Mouse (Mus musculus): ENCODE data around the gene Hmgb2.
A peak's percentile ranks its signal among the peaks of the same experiment; 100 is the strongest.
"Not testable (repeated sequence)": the region's sequence is repeated elsewhere in the genome, so short reads cannot be mapped to it uniquely, and the experiment has no call there.

The Hmgb2 gene

GRCm38 (mm10) chr8:57511316-57512118 lies at the start of gene Hmgb2:
Hmgb2 (plus strand) TSS chr8:57511907.
- peak; percentile 99 to 100 for DNase-seq

DNA sequence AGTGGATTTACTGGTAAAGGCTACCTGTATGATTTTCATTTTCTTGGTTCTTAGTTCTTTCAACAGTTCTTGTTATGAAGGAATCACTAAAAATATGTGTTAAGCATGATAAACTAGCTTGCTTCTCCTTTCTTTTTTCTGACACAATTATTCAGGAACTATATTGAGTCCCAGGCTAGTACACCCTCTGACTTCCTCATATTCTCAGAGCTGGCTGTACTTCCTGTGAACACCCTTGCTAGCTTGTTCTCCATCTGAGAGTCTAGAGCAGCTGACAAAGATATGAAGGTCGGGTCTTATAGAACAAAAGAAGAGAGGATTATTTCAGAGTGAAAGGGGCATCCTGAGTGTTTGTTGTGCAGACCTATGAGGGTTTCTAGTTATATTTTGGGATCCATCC lies 48.9 kb upstream of the Hmgb2 start:
- DNase-seq = no peak

DNA sequence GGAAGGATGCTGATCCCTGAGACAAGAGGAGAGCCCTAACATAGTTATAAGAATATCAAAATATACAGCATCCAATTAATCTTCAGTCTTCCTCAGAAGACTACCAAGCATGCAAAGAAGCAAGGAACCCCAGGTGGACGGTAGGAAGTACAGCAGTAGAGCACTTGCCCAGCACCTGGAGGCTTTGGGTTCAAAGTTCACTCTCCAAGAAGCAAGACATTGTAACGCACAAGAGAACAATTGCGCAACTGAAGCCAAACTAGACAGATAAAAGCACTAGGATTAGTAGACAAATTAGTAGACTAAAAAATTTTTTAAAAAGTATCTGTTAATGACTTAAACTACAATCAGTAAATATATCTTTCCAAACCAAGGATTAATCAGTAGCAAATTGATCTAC lies 48.0 kb upstream of the Hmgb2 start:
- DNase-seq = no peak

DNA sequence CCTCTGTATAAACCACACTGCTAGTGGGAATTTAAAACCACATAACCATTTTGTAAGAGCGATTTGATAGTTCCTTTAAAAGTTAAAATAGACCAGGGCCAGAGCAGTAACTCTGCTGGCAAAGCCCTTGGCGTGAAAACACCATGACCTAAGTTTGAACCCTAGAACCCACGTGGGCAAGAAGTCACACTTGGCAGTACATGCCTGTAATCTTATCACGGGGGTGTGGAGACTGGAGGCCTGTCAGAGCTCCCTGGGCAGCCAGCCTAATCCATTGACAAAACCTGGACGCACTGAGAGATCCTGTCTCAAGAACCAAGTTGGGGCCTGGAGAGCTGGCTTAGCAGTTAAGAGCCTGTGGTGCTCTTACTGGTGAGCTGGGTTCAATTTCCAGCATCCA lies 43.1 kb upstream of the Hmgb2 start:
- no peak for DNase-seq

GRCm38 (mm10) chr8:57470863-57471262 lies 40.8 kb upstream of the Hmgb2 start:
- DNase-seq = no peak

DNA sequence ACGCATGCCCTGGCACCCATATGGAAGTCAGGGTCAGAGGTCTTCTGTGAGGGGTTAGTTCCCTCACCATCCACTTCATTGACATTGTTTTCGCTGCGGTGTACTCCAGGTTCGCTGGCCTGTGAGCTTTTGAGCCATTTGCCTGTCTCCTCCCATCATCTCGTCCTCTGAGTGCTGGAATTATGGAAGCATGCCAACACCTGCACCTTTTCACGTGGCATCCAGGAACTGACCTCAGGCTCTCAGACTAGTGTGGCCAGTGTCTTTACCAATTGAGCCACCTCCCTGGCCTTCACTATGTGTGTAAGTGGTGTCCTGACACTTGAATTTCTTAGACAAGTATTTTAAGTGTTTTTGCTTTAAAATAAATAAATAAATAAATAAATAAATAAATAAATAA lies 38.0 kb upstream of the Hmgb2 start:
- no peak for DNase-seq

- no peak for DNase-seq
Measured at GRCm38 (mm10) chr8:57478406-57478805, 33.3 kb upstream of the Hmgb2 start.

DNA sequence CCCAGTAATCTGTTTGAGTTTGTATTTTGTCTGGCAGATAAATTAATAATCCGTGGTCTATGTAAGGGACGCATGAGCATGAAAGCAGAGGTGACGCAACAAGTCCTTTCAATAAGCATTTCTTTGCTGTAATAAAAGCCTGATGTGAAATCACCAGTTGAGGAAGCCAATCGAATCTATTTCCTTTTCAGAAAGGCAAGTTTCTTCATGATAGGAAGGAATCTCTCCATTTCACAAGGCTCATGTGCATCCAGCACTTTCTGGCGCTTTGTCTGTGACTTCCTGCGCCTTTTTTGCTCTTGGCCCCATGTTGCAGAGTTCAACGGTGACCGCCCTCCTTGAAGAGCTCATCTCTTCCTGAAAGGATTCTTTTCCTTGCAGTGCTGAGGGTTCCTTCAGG lies 32.0 kb upstream of the Hmgb2 start:
- DNase-seq = no peak

- no peak for DNase-seq
Measured at GRCm38 (mm10) chr8:57480606-57481005, 31.1 kb upstream of the Hmgb2 start.

DNA sequence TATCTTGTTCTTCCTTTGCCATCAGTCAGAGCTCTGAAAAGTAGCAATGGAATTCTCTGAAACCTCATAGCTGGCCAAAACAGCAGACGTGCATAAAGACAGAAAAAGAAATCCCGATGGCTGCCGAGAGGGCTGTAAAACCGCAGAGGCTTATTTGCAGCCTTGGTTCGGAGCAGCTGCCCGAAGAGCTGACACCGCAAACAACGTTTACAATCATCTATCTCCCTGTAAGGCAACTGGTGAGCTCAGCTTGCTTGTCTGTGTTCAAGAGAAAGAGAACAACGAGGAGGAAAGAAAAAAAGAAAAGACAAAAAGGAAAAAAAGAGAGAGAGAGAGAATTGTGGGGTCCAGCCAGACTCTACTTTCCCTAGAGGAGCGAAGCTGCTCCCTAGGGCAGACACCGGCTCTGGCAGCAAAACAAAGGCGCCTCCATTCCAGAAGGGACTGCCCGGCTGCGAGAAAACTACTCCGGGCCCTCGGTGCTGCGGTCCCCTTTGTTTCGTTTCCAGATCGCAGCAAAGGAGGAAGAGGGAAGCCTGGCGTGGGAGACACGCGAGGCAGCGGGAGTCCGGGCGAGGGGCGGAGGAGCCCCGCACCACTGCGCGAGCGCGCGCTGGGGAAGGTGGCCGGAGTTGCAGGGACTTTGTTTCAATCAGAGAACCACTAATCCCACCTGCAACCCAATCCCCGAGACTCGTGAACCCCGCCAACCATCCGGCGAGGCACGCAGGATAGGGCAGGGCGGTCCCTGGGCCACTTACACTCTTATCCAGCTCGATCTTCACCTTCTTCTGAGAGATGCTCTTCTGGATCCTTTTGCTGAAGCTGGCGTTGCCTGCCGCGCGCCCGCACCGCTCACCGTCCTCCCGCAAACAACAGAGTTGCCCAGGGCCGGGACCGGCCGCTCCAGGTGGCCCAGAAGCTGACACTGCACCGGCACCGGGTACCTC lies 24.9 kb upstream of the Hmgb2 start:
- DNase-seq = peak; percentile 44 to 63

GRCm38 (mm10) chr8:57487441-57488155 lies 24.1 kb upstream of the Hmgb2 start, which contains the start of gene Sap30:
Sap30 (minus strand) TSS chr8:57487860.
- peak; percentile 97 to 99 for DNase-seq

- DNase-seq = peak; percentile 73 to 74
Measured at GRCm38 (mm10) chr8:57488312-57488765, 23.4 kb upstream of the Hmgb2 start.

DNA sequence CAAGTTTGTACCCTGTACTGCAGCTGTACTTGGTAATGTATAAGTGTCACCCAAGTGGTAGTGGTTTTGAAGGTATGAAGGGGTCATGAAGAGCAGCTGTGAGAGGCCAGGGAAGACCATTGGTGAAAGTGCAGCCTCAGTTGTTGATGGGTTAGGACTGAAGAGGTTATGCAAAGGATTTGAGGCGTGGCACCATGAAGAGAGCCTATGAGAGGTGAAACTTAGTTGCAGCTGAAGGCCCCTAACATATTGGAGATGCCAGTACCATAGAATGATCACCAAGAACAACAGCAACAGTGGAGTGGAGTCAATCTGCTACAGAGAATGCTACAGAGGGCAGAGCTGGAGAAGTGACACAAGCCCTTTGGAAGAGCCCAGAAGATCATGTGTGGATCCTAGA lies 22.3 kb upstream of the Hmgb2 start:
- DNase-seq = no peak

- DNase-seq = no peak
Measured at GRCm38 (mm10) chr8:57489896-57490295, 21.8 kb upstream of the Hmgb2 start.

DNA sequence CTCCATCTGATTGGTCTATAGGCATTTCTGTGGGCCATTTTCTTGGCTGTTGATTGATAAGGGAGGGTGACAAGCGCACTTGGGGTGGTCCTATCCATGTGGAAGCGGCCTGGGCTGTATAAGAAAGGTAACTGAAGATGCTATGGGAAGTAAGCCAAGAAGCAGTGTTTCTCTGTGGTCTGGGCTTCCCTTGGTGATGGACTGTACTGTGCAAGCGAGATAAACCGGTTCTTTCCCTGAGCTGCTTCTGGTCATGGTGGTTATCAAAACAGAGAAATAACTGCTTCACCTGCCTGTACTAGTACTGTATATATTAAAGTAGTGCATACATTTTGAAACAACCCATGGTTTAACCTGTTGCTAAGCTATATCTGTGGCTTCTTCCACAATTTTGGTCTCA lies 19.8 kb upstream of the Hmgb2 start:
- DNase-seq = no peak

- DNase-seq = no peak
Measured at GRCm38 (mm10) chr8:57498494-57498846, 13.2 kb upstream of the Hmgb2 start.

DNA sequence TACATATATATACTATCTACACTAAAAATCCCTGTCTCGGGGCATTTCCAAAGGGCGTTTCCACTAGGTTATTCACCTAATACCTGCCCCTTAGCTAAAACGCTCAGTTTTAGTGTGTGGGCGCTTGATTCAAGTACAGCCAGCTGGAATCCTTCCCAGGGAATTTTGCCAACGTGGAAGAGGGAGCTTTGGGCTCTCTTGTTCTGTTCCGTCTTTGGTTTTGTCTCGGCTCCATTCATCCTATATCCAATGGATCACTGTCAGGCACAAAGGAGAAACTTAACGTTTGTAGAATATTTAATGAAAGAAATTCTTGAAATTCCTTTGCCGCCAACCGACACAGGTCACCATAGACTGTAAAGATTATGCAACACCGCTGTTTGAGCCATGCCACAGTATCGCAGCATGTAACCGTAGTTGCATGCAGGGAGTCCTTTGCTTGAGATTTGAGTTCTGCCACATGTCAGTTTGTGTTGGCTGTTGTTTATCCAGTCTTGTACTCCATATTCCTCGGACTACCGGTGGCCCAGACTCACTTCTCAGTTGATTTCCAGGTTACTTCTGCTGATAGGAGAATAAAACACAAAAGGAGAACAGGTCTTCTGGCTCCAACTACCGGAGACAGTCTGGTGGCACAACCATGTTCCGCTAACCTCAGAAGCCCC lies 12.7 kb upstream of the Hmgb2 start:
- DNase-seq = peak; percentile 81 to 86

DNA sequence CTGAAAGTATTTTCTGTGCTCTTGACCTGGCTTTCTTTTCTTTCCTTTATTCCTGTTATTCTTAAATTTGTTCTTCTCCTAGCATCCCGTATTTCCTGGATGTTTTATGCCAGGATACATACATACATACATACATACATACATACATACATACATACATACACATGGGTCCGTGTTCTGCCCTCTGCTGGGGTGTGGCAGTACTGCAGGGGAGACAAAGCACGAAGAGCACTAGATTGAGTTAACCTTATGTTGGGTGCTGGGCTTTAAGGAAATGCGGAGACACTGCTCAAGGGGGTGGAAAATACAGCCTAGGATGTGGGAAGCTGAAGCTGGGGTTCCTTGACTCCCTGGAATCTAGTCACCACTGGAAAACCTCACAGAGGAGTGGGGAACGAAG lies 8.1 kb upstream of the Hmgb2 start:
- DNase-seq = peak; percentile 64 to 76

DNA sequence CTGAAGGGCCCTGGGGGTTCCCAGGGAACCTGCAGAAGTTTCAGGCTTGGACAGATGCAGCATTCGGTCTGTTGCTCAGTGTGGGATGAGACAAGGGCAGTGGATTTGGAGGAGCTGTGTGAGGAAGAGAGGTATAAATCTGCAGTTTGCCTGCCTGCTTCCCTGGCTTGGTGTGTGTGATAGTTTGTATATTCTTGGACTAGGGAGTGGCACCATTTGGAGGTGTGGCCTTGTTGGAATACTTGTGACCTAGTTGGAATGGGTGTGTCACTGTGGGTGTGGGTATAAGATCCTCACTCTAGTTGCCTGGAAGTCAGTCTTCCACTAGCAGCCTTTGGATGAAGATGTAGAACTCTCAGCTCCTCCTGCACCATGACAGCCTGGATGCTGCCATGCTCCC lies 6.2 kb upstream of the Hmgb2 start:
- DNase-seq = not testable (repeated sequence)

DNA sequence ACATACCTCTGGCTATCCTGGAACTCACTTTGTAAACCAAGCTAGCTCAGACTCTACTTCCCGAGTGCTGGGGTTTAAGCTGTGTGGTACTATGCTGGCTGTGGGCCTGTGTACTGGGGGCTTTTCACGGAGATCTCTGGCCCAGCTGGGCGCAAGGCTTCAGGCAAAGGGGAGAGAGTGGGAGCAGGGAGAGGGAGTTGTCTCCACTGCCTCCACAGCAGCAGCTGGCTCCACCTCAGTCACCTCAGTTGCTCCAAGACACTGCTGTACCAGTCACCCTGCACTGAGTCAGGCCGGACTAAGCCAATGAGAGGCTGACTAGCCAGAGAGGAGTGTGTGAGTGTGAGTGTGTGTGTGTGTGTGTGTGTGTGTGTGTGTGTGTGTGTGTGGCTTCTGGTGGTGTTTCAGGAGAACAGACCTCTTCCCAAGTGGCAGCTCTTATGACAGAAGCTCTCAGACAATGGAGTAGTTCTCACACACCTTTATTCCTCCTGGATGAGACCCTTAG lies 4.1 kb upstream of the Hmgb2 start:
- DNase-seq = no peak

DNA sequence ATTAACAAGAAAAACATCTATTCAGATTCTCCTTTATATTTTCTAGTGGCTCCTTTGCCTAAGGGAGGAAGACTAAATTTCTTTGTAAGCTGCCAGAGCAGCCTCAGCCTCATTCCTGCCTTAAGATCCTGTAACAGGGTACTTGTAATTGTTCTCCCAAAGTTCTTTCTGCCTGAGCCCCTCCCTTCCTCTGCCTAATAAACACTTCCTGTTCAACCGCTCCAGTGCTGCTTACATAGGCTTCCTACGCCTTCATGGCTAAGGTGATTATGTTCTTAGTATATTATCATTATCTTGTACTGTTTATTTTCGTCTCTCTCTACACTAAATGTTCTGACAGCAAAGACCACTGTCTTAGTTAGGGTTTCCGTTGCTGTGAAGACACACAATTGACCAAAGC lies 3.0 kb upstream of the Hmgb2 start:
- DNase-seq = no peak

GRCm38 (mm10) chr8:57510791-57511315 lies 854 bp upstream of the Hmgb2 start:
- DNase-seq = no peak

Measured in cerebellum, adult 18-20 months (tissue).